Mouse (Mus musculus) MEL-GATA-1-ER (cell line): ENCODE measurements around the gene Cyp2u1.
A peak's percentile ranks its signal among the peaks of the same experiment; 100 is the strongest.

Experiments
- DNase-seq: peaks from one replicate; pipeline ENCODE4 v3.0.0-alpha.2; 2012; ENCODE audit warnings: low read depth; ENCODE audit errors: extremely low read depth

The Cyp2u1 gene

DNA sequence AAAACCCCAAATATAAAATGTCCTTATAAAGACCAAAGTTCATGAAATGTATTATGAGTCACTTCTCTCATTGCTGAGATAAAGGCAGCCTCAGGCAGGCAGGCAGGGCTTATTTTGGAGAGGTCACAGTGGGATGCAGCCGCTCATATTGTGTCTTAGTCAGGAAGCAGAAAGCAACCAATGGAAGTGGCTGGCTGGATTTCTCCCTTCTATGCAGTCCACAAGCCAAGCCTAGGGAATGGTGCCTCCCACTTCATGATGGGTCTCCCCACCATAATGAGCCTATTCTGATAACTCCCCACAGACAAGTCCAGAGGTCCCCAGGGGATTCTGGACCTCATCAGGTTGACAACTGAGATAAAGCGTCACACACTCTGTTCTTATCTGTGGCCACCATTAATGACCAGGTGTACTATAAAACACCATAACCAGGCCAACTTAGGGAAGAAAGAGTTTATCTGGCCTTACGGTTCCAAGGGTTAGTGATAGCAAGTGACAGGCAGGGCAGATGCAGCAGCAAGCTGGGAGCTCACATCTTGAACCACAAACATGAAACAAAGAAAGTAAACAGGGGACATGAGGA is 47.5 kb downstream of the Cyp2u1 start:
- DNase-seq, result no peak

DNA sequence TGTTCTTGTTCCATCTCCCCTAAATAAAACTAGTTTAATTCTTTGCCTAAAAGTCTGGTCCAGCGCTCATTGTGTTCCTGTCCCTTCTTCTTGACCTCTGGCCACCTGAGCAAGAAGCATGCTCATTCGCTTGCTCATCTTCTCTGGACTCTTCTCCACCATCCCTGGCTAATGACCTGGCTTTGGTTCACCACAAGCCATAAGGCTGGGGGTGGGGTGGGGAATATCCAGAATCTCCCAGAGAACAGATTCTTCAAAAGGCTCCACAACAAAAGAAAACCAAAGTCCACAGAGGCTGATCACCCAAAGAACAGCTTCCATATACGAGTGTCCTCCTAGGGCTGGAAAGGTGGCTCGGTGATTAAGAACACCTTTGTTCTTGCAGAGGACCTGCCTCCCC is 48.0 kb downstream of the Cyp2u1 start:
- DNase-seq, result no peak

DNA sequence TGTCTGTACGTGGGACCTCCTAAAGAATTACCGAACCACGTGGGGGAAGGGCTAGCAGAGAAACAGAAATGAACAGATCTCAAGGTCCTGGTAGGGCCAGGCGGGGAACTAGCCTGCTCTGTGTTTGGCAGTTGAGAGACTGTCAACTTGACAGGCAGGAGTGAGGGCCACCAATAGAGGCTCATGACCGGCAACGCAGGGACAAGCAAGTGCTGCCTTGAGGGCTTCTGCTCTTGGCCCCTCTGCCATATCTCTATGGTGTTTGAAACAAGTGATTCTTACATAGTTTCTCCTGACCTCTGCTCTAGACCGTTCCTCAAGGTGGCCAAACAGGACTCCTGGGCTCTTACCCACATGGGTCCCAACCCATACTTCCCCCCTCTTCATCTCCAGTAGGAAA is 51.4 kb downstream of the Cyp2u1 start:
- DNase-seq, result no peak

DNA sequence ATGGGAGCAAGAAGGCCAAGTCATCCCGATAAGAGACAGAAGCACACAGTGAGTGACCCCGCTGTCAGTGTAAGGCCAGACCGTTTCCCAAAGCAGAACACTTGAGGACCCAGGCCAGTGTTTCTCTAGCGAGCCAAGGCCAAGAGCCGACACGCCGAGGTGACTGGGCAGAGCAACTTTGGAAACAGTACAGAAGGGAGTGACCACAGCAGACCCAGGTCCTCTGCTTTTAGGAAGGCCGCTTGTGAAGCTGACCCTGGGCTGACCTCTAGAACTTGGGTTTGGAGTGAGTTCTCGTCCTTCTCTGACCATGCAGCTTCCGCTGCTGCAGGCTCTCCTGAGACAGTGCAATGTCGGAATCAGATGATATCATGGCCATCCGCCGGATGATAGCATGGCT is 52.0 kb downstream of the Cyp2u1 start:
- no peak for DNase-seq

DNA sequence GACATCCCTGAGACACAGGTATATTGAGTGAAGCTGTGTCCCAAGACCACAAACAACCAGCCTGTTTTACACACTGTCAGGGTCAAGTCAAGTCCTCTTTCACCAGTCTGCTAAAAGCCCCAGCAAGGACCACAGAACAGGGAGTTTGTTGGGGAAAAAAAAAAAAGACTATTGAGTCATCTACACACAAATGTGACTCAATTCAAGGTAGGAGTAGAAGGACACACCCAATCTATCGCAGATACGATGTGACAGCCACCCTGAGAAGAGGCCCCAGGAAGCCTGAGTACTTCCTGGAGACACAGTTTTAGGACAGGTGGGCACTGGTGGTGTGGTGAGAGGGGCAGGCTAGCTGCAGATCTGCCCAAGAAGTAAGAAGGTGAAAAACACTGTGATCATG is 52.7 kb downstream of the Cyp2u1 start:
- DNase-seq, result no peak

GRCm38 (mm10) chr3:131248444-131248843 is 54.6 kb downstream of the Cyp2u1 start:
- no peak for DNase-seq

GRCm38 (mm10) chr3:131247851-131248250 is 55.2 kb downstream of the Cyp2u1 start:
- no peak for DNase-seq

DNA sequence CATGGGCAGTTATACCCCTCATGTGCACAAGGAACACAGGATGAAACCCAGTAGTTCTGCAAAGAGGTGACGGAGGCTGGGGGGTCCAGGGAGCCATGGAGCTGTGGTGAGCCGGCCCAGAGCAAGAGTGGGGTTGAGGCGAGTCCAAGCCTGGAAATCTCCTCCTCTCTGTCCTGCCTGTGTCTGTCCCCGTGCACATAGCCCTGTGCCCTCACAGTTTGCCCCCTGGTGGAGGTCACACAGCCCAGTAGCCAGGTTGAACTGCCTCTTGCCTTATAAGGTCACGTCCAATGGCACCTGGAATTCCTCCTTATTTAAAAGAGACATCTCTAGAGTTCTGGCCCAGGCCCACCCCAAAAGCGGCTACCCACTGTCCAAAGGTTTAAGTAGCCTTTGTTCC is 55.6 kb downstream of the Cyp2u1 start:
- no peak for DNase-seq

- no peak for DNase-seq
These were observed 56.4 kb downstream of the Cyp2u1 start for GRCm38 (mm10) chr3:131246579-131247046.

GRCm38 (mm10) chr3:131245766-131246578 is 57.1 kb downstream of the Cyp2u1 start:
- peak; percentile 46 for DNase-seq
